Mouse (Mus musculus): ENCODE data around the gene Sh3bp5l. TPM values are rescaled to one million over a fixed set of nuclear protein-coding genes. Genes with fewer than 3 reads are reported as not detected.
"Not testable (repeated sequence)": the region's sequence is repeated elsewhere in the genome, so short reads cannot be mapped to it uniquely, and the experiment has no call there.

Sh3bp5l gene
- polyA plus RNA-seq, 1 experiment from 2014 or later: 47.7 TPM

- no peaks in the 10 kb centered on the region for H3K4me1 ChIP-seq
- ATAC-seq (ENCODE audit: low FRiP score): no peak
- no peak overlapping the region for H3K4me3 ChIP-seq (replicated peaks)
- H3K9me3 ChIP-seq (replicated peaks): no peaks in the 10 kb centered on the region
- H3K27ac ChIP-seq (replicated peaks): no peak overlapping the region
- H3K4me2 ChIP-seq: no peak overlapping the region
- H3K27me3 ChIP-seq (replicated peaks): no peaks in the 10 kb centered on the region
- WGBS: 78% methylated on average over 3 of the region's 3 CpGs
- H3K36me3 ChIP-seq: 0 out of 2 replicates have a peak, but pooled peaks cover 4% of the 10 kb centered on the region
- H3K9ac ChIP-seq (replicated peaks): no peak overlapping the region
These were observed 23.2 kb downstream of the Sh3bp5l start for GRCm38 (mm10) chr11:58353709-58354108.

- no peaks in the 10 kb centered on the region for H3K4me1 ChIP-seq
- H3K27ac ChIP-seq (replicated peaks): no peak overlapping the region
These were observed 24.0 kb downstream of the Sh3bp5l start for GRCm38 (mm10) chr11:58354476-58354875.

GRCm38 (mm10) chr11:58354927-58355326, 24.4 kb downstream of the Sh3bp5l start:
- Histone ChIP-seq H3K9ac (replicated peaks) (no peak overlapping the region), H3K4me1 (no peaks in the 10 kb centered on the region), H3K4me2 (no peak overlapping the region), H3K27me3 (replicated peaks) (no peaks in the 10 kb centered on the region), H3K9me3 (replicated peaks) (no peaks in the 10 kb centered on the region), H3K36me3 (no peaks in the 10 kb centered on the region), H3K4me3 (replicated peaks) (no peak overlapping the region), H3K27ac (replicated peaks) (no peak overlapping the region)
- ATAC-seq (ENCODE audit: low FRiP score): no peak
- 78% methylated on average over 3 of the region's 3 CpGs for WGBS

More at GRCm38 (mm10) chr11:58354476-58354875, 24.0 kb downstream of the Sh3bp5l start:
- Histone ChIP-seq H3K36me3 (0 out of 2 replicates have a peak, but pooled peaks cover 1% of the 10 kb centered on the region), H3K9me3 (replicated peaks) (no peaks in the 10 kb centered on the region), H3K4me2 (no peak overlapping the region), H3K27me3 (replicated peaks) (no peaks in the 10 kb centered on the region), H3K4me3 (replicated peaks) (no peak overlapping the region), H3K9ac (replicated peaks) (no peak overlapping the region)
- no peak for ATAC-seq (ENCODE audit: low FRiP score)
- WGBS: 76% methylated on average over 10 of the region's 10 CpGs

- H3K4me1 ChIP-seq: no peaks in the 10 kb centered on the region
These were observed 26.5 kb downstream of the Sh3bp5l start for GRCm38 (mm10) chr11:58357042-58357441.

GRCm38 (mm10) chr11:58357844-58358534, 27.5 kb downstream of the Sh3bp5l start:
- Histone ChIP-seq H3K4me1 (no peaks in the 10 kb centered on the region), H3K9me3 (replicated peaks) (no peaks in the 10 kb centered on the region), H3K4me3 (replicated peaks) (no peak overlapping the region), H3K27ac (replicated peaks) (no peak overlapping the region), H3K9ac (replicated peaks) (no peak overlapping the region), H3K36me3 (no peaks in the 10 kb centered on the region), H3K27me3 (replicated peaks) (no peaks in the 10 kb centered on the region), H3K4me2 (no peak overlapping the region)
- no peak for ATAC-seq (ENCODE audit: low FRiP score)
- WGBS: 89% methylated on average over 6 of the region's 6 CpGs

More at GRCm38 (mm10) chr11:58357042-58357441, 26.5 kb downstream of the Sh3bp5l start:
- no peak overlapping the region for H3K9ac ChIP-seq (replicated peaks)
- H3K36me3 ChIP-seq: no peaks in the 10 kb centered on the region
- H3K4me2 ChIP-seq: no peak overlapping the region
- no peak for ATAC-seq (ENCODE audit: low FRiP score)
- H3K27me3 ChIP-seq (replicated peaks): no peaks in the 10 kb centered on the region
- no peaks in the 10 kb centered on the region for H3K9me3 ChIP-seq (replicated peaks)
- 88% methylated on average over 3 of the region's 3 CpGs for WGBS
- H3K4me3 ChIP-seq (replicated peaks): no peak overlapping the region
- no peak overlapping the region for H3K27ac ChIP-seq (replicated peaks)

- not testable (repeated sequence) for H3K36me3 ChIP-seq; H3K9me3 ChIP-seq (replicated peaks); H3K4me2 ChIP-seq; H3K4me3 ChIP-seq (replicated peaks); H3K9ac ChIP-seq (replicated peaks); H3K4me1 ChIP-seq; H3K27me3 ChIP-seq (replicated peaks); H3K27ac ChIP-seq (replicated peaks); ATAC-seq (ENCODE audit: low FRiP score)
- no CpG with 5 or more reads among the region's 6 CpGs for WGBS
These were observed 32.0 kb downstream of the Sh3bp5l start for GRCm38 (mm10) chr11:58362562-58362961.

GRCm38 (mm10) chr11:58364454-58364853, 33.9 kb downstream of the Sh3bp5l start:
- whole genome bisulfite sequencing: 72% methylated on average over 3 of the region's 3 CpGs
- Histone ChIP-seq H3K9me3 (replicated peaks) (no peaks in the 10 kb centered on the region), H3K4me2 (no peak overlapping the region), H3K4me1 (no peaks in the 10 kb centered on the region), H3K27me3 (replicated peaks) (no peaks in the 10 kb centered on the region), H3K4me3 (replicated peaks) (no peak overlapping the region), H3K27ac (replicated peaks) (no peak overlapping the region), H3K9ac (replicated peaks) (no peak overlapping the region), H3K36me3 (no peaks in the 10 kb centered on the region)
- no peak for ATAC-seq (ENCODE audit: low FRiP score)

GRCm38 (mm10) chr11:58366191-58366590, 35.7 kb downstream of the Sh3bp5l start:
- WGBS: no CpG with 5 or more reads among the region's 6 CpGs
- not testable (repeated sequence) for H3K9me3 ChIP-seq (replicated peaks); H3K27ac ChIP-seq (replicated peaks); H3K9ac ChIP-seq (replicated peaks); H3K4me1 ChIP-seq; ATAC-seq (ENCODE audit: low FRiP score); H3K4me2 ChIP-seq; H3K4me3 ChIP-seq (replicated peaks); H3K27me3 ChIP-seq (replicated peaks); H3K36me3 ChIP-seq

GRCm38 (mm10) chr11:58377273-58377672, 46.7 kb downstream of the Sh3bp5l start:
- WGBS: 80% methylated on average over 2 of the region's 2 CpGs
- Histone ChIP-seq H3K27me3 (replicated peaks) (no peaks in the 10 kb centered on the region), H3K27ac (replicated peaks) (no peak overlapping the region), H3K4me1 (no peaks in the 10 kb centered on the region), H3K9me3 (replicated peaks) (no peaks in the 10 kb centered on the region), H3K4me3 (replicated peaks) (no peak overlapping the region), H3K36me3 (no peaks in the 10 kb centered on the region), H3K4me2 (no peak overlapping the region), H3K9ac (replicated peaks) (no peak overlapping the region)
- no peak for ATAC-seq (ENCODE audit: low FRiP score)

- WGBS: 80% methylated on average over 1 of the region's 1 CpGs
These were observed 47.2 kb downstream of the Sh3bp5l start for GRCm38 (mm10) chr11:58377686-58378085.

GRCm38 (mm10) chr11:58378763-58379278, 48.3 kb downstream of the Sh3bp5l start, which contains the start of gene Lypd8:
TSS of gene Lypd8 (plus strand) at chr11:58379043.
- no peak within 1 kb of the TSS for H3K4me2 ChIP-seq
- 93% methylated on average over 3 of the region's 3 CpGs for WGBS
- no peaks in the 10 kb centered on the region for H3K9me3 ChIP-seq (replicated peaks)
- H3K4me1 ChIP-seq: no peaks in the 10 kb centered on the region
- H3K27ac ChIP-seq (replicated peaks): no peak within 1 kb of the TSS
- H3K36me3 ChIP-seq: no peaks in the 10 kb centered on the region
- H3K27me3 ChIP-seq (replicated peaks): no peaks in the 10 kb centered on the region
- no peak for ATAC-seq (ENCODE audit: low FRiP score)
- H3K4me3 ChIP-seq (replicated peaks): no peak within 1 kb of the TSS
- H3K9ac ChIP-seq (replicated peaks): no peak within 1 kb of the TSS

More at GRCm38 (mm10) chr11:58377686-58378085, 47.2 kb downstream of the Sh3bp5l start:
- Histone ChIP-seq H3K9me3 (replicated peaks) (no peaks in the 10 kb centered on the region), H3K4me1 (no peaks in the 10 kb centered on the region), H3K36me3 (no peaks in the 10 kb centered on the region), H3K27me3 (replicated peaks) (no peaks in the 10 kb centered on the region), H3K4me2 (no peak overlapping the region), H3K9ac (replicated peaks) (no peak overlapping the region), H3K27ac (replicated peaks) (no peak overlapping the region), H3K4me3 (replicated peaks) (no peak overlapping the region)
- ATAC-seq (ENCODE audit: low FRiP score): no peak

GRCm38 (mm10) chr11:58379516-58379915, 49.0 kb downstream of the Sh3bp5l start:
- Histone ChIP-seq H3K27me3 (replicated peaks) (no peaks in the 10 kb centered on the region), H3K4me1 (no peaks in the 10 kb centered on the region), H3K9me3 (replicated peaks) (no peaks in the 10 kb centered on the region), H3K4me3 (replicated peaks) (no peak overlapping the region), H3K4me2 (no peak overlapping the region), H3K27ac (replicated peaks) (no peak overlapping the region), H3K9ac (replicated peaks) (no peak overlapping the region), H3K36me3 (no peaks in the 10 kb centered on the region)
- 96% methylated on average over 1 of the region's 1 CpGs for WGBS
- ATAC-seq (ENCODE audit: low FRiP score): no peak
